Mouse (Mus musculus) thymus, postnatal 10 days (tissue): ENCODE measurements around the gene Gtf2f2.
A peak's percentile ranks its signal among the peaks of the same experiment; 100 is the strongest.
"Not testable (repeated sequence)": the region's sequence is repeated elsewhere in the genome, so short reads cannot be mapped to it uniquely, and the experiment has no call there.

Experiments
- DNase-seq, 2 experiments: peaks; one replicate each; pipeline ENCODE4 v3.0.0; 2021; ENCODE audit warnings: low spot score in 2 of 2

Gtf2f2 gene

GRCm38 (mm10) chr14:75923314-75924052, 87.2 kb downstream of the Gtf2f2 start:
- no peak for DNase-seq

- no peak for DNase-seq
These were observed 98.0 kb downstream of the Gtf2f2 start for GRCm38 (mm10) chr14:75912665-75913064.

GRCm38 (mm10) chr14:75911968-75912367, 98.7 kb downstream of the Gtf2f2 start:
- no peak for DNase-seq

DNA sequence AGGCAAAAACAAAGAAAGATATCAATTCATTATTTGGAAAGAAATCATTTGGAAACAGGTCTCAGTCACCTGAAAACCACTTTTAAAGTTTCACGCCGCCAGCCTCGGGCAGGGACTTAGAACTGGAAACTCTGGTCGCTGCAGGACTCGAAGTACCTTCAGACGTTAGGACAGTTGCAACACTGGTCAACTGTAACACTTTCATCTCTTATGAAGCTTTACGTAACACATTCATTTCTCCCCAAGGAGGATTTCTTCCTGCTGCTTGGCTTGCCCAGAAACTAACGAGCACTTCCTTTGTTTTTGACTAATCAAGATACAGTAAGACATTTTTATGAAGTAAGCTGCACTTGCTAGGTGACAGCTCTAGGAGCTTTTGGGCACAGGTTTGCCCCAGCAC, 103.7 kb downstream of the Gtf2f2 start:
- DNase-seq: no peak

GRCm38 (mm10) chr14:75904972-75905371, 105.7 kb downstream of the Gtf2f2 start:
- no peak for DNase-seq

GRCm38 (mm10) chr14:75903131-75903530, 107.5 kb downstream of the Gtf2f2 start:
- no peak for DNase-seq

- no peak for DNase-seq
These were observed 108.7 kb downstream of the Gtf2f2 start for GRCm38 (mm10) chr14:75902013-75902412.

GRCm38 (mm10) chr14:75900793-75901499, 109.7 kb downstream of the Gtf2f2 start:
- no peak for DNase-seq

DNA sequence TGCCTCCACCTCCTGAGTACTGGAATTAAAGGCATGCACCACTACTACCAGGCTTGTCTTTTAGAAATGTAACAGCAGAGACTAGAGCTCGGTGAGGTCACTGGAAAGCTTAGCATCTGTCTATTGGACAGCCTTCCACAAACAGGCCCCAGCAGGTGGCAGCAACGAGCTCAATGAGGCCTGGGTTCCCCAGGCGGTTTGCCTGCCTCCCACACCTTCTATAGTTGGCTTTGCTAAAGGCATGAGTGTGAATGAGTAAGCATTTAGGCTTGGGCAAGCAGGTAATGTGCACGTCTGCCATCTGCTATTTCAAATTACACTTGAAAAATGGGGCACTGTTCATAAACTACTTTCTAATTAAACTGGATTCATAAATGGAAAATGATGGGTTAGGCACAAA, 111.1 kb downstream of the Gtf2f2 start:
- DNase-seq: peak; percentile 65 to 86

GRCm38 (mm10) chr14:75892118-75892517, 118.5 kb downstream of the Gtf2f2 start:
- DNase-seq: no peak

DNA sequence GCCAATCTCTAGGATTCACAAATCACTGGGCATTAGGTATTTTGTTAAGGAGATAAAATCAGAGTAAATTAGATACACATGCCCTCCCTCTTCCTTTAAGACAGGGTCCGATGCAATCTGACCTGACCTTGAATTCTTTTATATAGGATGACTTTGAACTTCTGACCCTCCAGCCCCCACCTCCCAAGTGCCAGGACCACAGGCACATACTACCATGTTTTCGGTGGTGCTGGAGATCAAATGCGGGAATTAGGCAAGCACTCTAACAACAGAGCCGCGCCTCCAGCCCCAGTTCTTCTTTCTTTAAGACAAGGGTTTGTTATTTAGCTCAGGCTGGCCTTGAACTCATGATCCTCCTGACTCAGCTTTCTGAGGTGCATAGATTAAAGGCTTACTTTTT, 126.8 kb downstream of the Gtf2f2 start:
- DNase-seq: no peak

- no peak for DNase-seq
These were observed 127.3 kb downstream of the Gtf2f2 start for GRCm38 (mm10) chr14:75883330-75883729.

DNA sequence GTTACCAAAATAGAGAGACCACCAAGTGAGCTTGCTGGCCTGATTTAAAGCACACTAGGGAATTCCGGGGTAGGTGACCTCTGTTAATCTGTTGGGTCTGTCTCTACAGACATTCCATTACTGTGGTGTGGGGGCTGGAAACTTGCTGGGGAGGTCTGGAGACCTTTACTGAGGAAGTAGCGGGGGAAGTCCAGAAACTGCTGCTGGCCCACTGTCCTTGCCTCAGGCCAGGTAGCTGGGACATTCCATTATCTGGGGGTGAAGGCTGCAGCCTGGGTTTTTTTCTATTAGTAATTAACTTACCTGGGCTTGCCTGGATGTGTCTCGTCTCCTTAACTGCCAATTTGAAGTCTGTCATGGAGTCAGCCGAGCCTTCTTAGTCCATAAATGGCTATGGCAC, 128.8 kb downstream of the Gtf2f2 start:
- no peak for DNase-seq

GRCm38 (mm10) chr14:75878980-75879379, 131.7 kb downstream of the Gtf2f2 start:
- no peak for DNase-seq

DNA sequence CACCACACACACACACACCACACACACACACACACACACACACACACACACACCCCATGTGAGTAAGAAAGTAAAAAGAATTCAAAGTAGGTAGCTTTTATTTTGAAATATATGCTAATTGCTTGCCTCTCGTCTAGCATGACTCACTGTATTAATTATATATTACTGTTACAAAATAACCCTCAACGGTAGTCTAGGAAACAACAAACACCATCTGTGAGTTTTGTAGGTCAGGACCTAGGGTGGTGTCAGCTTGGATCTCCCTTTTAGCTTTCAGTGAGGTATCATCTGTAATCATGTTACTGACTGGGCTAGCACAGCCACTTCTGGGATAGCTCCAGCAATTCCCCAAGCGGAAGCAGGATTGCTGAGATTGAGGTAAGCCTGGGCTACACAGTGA, 133.4 kb downstream of the Gtf2f2 start:
- DNase-seq: no peak

- DNase-seq: peak; percentile 43 to 77
These were observed 134.2 kb downstream of the Gtf2f2 start for GRCm38 (mm10) chr14:75876320-75877043.

DNA sequence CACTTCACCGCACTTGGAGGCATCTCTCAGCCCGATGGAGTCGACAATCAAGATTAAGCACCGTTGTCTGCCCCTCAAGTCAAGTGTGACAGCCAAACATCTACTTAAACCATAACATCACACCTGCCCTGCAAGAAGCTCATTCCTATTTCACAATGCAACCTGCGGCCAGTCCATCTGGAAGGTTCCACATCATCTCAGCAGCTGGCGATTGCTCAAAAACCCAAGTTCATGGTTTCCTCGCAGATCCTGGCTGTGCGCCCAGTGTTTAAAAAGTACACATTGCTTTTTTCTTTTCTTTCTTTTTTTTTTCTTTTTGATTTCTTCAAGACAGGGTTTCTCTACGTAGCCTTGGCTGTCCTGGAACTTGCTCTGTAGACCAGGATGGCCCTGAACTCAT, 137.1 kb downstream of the Gtf2f2 start:
- DNase-seq: no peak

DNA sequence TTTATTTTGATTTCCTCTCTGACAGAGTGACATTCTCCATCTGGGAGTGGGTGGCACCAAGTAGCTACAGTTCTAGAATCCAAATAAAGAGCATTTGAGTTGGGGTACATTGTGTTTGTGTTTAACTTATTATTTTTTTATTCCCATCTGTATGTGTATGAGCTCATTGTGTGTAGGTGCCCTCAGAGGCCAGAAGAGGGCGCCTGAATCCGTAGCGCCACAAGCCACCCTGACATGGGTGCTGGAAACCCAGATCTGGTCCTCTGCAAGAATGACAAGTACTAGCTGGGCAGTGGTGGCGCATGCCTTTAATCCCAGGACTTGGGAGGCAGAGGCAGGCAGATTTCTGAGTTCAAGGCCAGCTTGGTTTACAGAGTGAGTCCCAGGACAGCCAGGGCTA, 138.9 kb downstream of the Gtf2f2 start:
- DNase-seq: no peak

GRCm38 (mm10) chr14:75871111-75871510, 139.6 kb downstream of the Gtf2f2 start:
- DNase-seq: no peak

GRCm38 (mm10) chr14:75870631-75871030, 140.0 kb downstream of the Gtf2f2 start:
- peak in 1 of 2 experiments; percentile 33 for DNase-seq

DNA sequence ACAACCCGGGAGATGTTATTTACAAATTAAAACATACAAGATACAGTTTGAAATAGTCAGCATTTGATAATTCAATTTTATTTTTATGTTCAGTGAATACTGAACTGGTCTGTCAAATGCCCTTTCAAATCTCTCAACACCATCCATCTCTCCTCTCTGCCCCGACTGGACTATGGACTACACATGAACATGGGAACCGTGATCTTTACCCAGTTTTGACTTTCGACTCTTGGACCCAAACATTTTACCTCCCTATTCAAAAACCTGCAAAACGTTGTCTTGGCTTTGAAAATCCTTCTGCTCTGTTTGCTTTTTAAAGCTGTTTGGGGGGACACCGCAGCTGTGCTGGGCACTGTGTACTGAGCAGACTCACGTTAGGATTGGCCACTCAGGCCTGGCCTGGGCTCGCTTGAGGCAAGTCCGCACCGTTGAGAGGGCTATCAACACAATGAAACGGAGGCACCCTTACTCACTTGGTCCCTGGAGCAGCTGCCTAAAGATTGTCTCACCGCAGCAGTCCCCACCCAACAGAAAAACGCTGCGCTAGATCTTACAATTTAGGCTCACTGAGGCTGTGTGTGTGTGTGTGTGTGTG, 140.8 kb downstream of the Gtf2f2 start:
- no peak for DNase-seq

GRCm38 (mm10) chr14:75868028-75868427, 142.6 kb downstream of the Gtf2f2 start:
- DNase-seq: not testable (repeated sequence)
